Mouse (Mus musculus): Measurements from ENCODE around the gene Nif3l1.

DNA sequence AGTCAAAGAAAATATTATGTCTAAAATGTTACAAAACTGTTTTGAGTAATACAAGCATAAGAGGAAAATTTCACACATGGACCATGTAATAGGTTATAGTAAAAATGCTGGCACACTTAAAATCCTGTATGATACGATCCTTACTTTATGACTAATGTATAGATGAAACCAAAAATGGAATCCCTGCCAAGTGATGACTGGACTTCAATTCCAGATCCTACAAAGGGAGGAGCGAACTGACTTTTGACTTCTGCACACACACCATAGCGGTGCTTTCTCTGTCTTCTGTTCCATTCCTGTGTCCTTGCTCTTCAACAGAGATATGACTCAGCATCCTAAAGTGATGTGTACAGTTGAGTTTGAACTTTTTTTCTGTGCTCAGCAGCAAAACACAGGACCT is 15.6 kb downstream of the Nif3l1 start:
- TF ChIP-seq POLR2A (IDR thresholded peaks at IDR 0.05; ENCODE audit: extremely low read depth, insufficient read depth, low read length) (no peak), CTCF (IDR thresholded peaks at IDR 0.05; ENCODE audit: extremely low read depth, insufficient read depth, low read length) (no peak)
